Mouse (Mus musculus) hindbrain, embryonic 12.5 days (tissue): ENCODE measurements around the gene Ppcdc. TPM values are rescaled to one million over a fixed set of nuclear protein-coding genes. Genes with fewer than 3 reads are reported as not detected.
"Not testable (repeated sequence)": the region's sequence is repeated elsewhere in the genome, so short reads cannot be mapped to it uniquely, and the experiment has no call there.

Experiments used
- ATAC-seq: fragments of 200-750 bp; cut with Nextera tagmentation; 2 replicates; pipeline ENCODE4 v1.8.0; 2017; ENCODE audit warnings: moderate TSS enrichment; ENCODE audit not compliant: low FRiP score
- H3K27ac ChIP-seq: fragments of 300-500 bp; sonication (generic); 2 replicates; pipeline ENCODE4 v1.5.1; 2016; ENCODE audit warnings: mild to moderate bottlenecking
- H3K27me3 ChIP-seq: fragments of 300-500 bp; sonication (generic); 2 replicates; pipeline ENCODE4 v1.6.1; 2016; ENCODE audit warnings: mild to moderate bottlenecking
- H3K36me3 ChIP-seq: fragments of 300-500 bp; sonication (generic); 2 replicates; pipeline ENCODE4 v1.6.1; 2016; ENCODE audit warnings: mild to moderate bottlenecking
- H3K4me1 ChIP-seq: fragments of 300-500 bp; sonication (generic); 2 replicates; pipeline ENCODE4 v1.6.1; 2016
- H3K4me2 ChIP-seq: fragments of 300-500 bp; sonication (generic); replicated peaks from 2 replicates; pipeline ENCODE4 v1.6.1; 2016; ENCODE audit warnings: mild to moderate bottlenecking
- H3K4me3 ChIP-seq: fragments of 300-500 bp; sonication (generic); 2 replicates; pipeline ENCODE4 v1.5.1; 2016; ENCODE audit warnings: mild to moderate bottlenecking
- H3K9ac ChIP-seq: fragments of 300-500 bp; sonication (generic); 2 replicates; pipeline ENCODE4 v1.6.1; 2016; ENCODE audit warnings: mild to moderate bottlenecking, moderate library complexity
- H3K9me3 ChIP-seq: fragments of 300-500 bp; sonication (generic); replicated peaks from 2 replicates; pipeline ENCODE4 v1.6.1; 2016; ENCODE audit warnings: mild to moderate bottlenecking
- WGBS: fragments of 180-500 bp; shearing (Covaris S2); methylation state at CpG from one replicate; pipeline ENCODE4 v1.1.7; 2016; 5-methylcytosine and 5-hydroxymethylcytosine counted together
- polyA plus RNA-seq: library from polyadenylated mRNA; unstranded; fragments of >200 nt; fragmentation: Nextera tagmentation; extraction: Ambion mirVana; gene quantifications from 2 replicates; pipeline ENCODE4 v1.2.1, GENCODE M21; 2016

The Ppcdc gene
- polyA plus RNA-seq, 1 experiment from 2014 or later = 24.6 TPM

DNA sequence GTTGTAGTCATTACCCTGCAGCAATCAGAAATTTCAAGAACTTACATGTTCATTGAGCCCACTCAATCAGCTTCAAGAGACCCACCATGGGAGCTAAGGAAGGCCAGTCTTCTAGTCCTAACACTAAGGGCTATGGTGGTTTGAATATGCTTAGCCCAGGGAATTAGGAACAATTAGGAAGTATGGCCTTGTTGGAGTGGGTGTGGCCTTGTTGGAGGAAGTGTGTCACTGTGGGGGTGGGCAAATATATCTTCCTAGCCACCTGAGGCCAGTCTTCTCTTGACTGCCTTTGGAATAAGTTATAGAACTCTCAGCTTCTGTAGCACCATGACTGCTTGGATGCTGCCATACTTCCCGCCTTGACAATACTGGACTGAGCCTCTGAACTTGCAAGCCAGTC is 696 bp upstream of the Ppcdc start:
- no peak overlapping the region for H3K27ac ChIP-seq
- peaks cover 25% of the 10 kb centered on the region for H3K36me3 ChIP-seq
- 91% methylated on average over 1 of the region's 1 CpGs for WGBS
- peaks cover 5% of the 10 kb centered on the region for H3K4me1 ChIP-seq
- no peak overlapping the region for H3K9ac ChIP-seq
- H3K4me2 ChIP-seq = no peak overlapping the region
- no peak overlapping the region for H3K4me3 ChIP-seq
- ATAC-seq = no peak
- H3K27me3 ChIP-seq = no peaks in the 10 kb centered on the region
- no peaks in the 10 kb centered on the region for H3K9me3 ChIP-seq

- peaks cover 5% of the 10 kb centered on the region for H3K4me1 ChIP-seq
- H3K27me3 ChIP-seq = no peaks in the 10 kb centered on the region
- H3K4me3 ChIP-seq = peak overlapping the region; percentile 47
- peaks cover 12% of the 10 kb centered on the region for H3K36me3 ChIP-seq
- 62% methylated on average over 7 of the region's 7 CpGs for WGBS
- ATAC-seq = no peak
- H3K4me2 ChIP-seq = peak overlapping the region; percentile 58
- peak overlapping the region; percentile 63; the same call in 1 of the 2 replicates for H3K9ac ChIP-seq
- H3K27ac ChIP-seq = no peak overlapping the region
- no peaks in the 10 kb centered on the region for H3K9me3 ChIP-seq
Observed at GRCm38 (mm10) chr9:57439083-57439482, 841 bp downstream of the Ppcdc start.

DNA sequence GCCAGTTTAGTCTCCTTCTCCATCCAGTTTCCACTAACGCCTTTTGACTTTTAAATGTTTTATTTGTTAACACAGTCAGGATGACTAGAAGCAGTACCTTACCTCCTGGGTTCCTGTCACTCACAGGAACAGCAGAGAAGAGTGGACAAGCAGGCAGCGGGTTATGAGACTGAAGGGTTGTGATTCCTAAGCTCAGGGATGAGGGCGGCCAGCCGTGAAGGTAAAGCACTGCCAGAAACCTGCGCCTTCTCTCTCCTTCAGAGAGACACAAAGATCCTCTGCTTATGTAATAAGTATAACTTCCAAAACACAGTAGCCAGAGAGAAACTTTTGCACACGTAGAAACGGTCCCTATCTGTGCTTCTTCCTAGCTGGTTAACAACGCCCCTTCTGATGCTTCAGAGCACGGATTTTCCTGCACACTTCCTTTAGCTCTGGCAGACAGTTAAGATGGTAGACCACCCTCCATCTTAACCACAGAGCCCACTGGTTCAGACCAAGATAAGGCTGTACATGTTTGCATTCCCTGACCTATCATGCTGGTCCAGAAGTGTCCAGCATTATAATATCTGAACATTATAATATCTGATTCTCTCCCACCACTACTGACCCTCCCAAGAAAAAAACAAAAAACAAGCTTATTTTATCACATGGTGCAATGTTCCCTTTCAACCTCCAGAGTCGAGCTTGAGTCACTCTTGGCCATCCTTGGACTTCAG is 1.9 kb downstream of the Ppcdc start:
- 84% methylated on average over 10 of the region's 10 CpGs for WGBS
- Histone ChIP-seq H3K9ac (peak overlapping the region; percentile 23; the same call in 1 of the 2 replicates), H3K4me3 (no peak overlapping the region), H3K4me2 (no peak overlapping the region), H3K9me3 (no peaks in the 10 kb centered on the region), H3K4me1 (peaks cover 11% of the 10 kb centered on the region), H3K36me3 (peaks cover 6% of the 10 kb centered on the region; the same call in 1 of the 2 replicates), H3K27ac (no peak overlapping the region), H3K27me3 (no peaks in the 10 kb centered on the region)
- ATAC-seq = no peak

DNA sequence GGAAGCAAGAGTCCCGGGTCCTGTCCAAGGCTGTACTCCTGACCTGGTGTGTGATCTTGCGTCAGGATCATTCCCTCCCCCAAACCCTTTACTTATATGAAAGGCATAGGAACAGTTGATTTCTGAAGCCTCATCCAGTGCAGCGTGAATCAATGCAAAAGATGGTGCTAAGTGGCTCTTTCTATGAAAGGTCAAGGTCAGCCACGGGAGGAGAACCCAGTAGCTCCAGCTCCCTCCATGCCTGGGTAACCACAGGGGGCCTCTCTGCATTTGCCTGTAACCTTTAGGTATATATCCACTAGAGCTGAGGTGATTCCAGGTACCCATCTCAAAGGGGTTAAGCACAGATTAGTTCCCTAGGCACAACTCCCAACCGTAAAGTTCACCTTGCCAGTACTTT is 3.8 kb downstream of the Ppcdc start:
- H3K9ac ChIP-seq = no peak overlapping the region
- no peak overlapping the region for H3K4me3 ChIP-seq
- ATAC-seq = no peak
- H3K27me3 ChIP-seq = no peaks in the 10 kb centered on the region
- 88% methylated on average over 5 of the region's 5 CpGs for WGBS
- no peak overlapping the region for H3K4me2 ChIP-seq
- H3K9me3 ChIP-seq = no peaks in the 10 kb centered on the region
- H3K36me3 ChIP-seq = no peaks in the 10 kb centered on the region
- H3K27ac ChIP-seq = no peak overlapping the region
- peaks cover 16% of the 10 kb centered on the region for H3K4me1 ChIP-seq

GRCm38 (mm10) chr9:57434405-57435165 is 5.3 kb downstream of the Ppcdc start:
- H3K9ac ChIP-seq = no peak overlapping the region
- H3K9me3 ChIP-seq = no peaks in the 10 kb centered on the region
- ATAC-seq = no peak
- H3K4me3 ChIP-seq = no peak overlapping the region
- WGBS = 88% methylated on average over 11 of the region's 11 CpGs
- H3K4me1 ChIP-seq = peaks cover 16% of the 10 kb centered on the region
- no peak overlapping the region for H3K27ac ChIP-seq
- no peak overlapping the region for H3K4me2 ChIP-seq
- H3K36me3 ChIP-seq = no peaks in the 10 kb centered on the region
- H3K27me3 ChIP-seq = no peaks in the 10 kb centered on the region

DNA sequence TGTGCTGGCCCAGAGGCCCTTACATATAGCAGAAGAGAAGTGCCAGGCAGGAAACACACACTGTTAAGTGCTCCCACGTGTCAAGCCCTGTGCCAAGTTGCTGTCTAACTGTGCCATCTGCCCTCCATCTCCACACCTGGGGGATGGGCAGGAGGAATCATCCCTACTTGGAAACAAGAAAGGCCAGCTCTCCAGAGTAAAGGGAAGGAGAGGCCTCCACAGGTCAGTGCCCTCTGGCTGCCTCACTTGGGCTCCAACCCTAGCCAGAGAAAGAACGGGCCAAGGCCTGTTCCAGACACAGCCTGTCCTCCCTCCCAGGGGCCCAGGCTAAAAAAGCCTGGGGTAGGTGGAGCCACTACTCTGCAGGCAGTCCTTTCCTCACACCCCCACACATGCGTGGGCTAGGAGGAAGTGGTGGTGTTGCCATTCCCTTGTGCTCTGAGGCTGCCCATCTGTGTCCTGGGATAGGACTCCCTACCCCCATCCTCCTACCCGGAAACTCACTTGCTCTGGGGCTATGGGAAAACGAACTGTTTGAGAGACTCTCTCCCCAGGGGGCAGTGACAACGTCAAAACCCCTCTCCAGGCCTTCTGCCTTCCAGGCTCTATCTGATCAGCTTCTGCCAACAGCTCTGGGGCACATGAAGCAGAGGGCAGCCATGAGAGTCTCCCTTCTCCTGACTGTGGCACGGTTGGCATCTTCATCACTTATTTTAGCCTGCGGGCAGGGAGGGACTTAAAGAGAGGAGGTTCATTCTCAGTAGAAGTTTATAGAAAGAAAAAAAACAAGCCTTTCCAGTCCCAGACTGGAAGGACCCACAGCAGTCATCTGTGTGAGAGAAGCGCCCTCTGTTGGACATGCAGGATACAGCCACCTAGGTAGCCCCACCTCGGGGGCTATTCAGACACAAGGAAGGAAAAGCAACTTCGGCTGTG is 6.6 kb downstream of the Ppcdc start:
- no peaks in the 10 kb centered on the region for H3K27me3 ChIP-seq
- H3K36me3 ChIP-seq = no peaks in the 10 kb centered on the region
- H3K27ac ChIP-seq = no peak overlapping the region
- peak; percentile 64 for ATAC-seq
- peak overlapping the region; percentile 13; the same call in 1 of the 2 replicates for H3K9ac ChIP-seq
- 22% methylated on average over 11 of the region's 11 CpGs for WGBS
- no peaks in the 10 kb centered on the region for H3K9me3 ChIP-seq
- peaks cover 16% of the 10 kb centered on the region for H3K4me1 ChIP-seq
- no peak overlapping the region for H3K4me3 ChIP-seq
- no peak overlapping the region for H3K4me2 ChIP-seq

DNA sequence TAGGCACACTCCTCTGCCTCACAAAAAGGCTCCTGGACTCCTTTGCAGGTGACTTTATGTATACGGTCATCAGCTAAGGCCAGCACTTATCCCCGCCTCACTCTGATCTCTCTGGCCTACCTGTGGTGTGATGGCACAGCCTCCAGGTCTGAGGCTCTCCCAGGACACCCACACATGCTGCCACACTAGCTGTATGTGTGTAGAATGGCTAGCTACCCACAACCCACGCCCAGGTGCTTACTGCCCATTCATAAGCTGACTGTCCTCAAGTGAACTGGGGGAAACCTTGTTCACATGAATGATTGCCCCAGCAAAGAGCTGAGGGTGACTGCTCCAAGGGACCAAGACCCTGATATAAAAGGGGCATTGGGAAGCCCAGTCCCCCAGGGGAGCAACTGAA is 7.4 kb downstream of the Ppcdc start:
- 91% methylated on average over 3 of the region's 3 CpGs for WGBS
- H3K4me1 ChIP-seq = peaks cover 16% of the 10 kb centered on the region
- no peaks in the 10 kb centered on the region for H3K36me3 ChIP-seq
- H3K27me3 ChIP-seq = no peaks in the 10 kb centered on the region
- no peak overlapping the region for H3K4me2 ChIP-seq
- no peak overlapping the region for H3K4me3 ChIP-seq
- H3K27ac ChIP-seq = no peak overlapping the region
- no peak overlapping the region for H3K9ac ChIP-seq
- no peak for ATAC-seq
- no peaks in the 10 kb centered on the region for H3K9me3 ChIP-seq

GRCm38 (mm10) chr9:57431202-57431601 is 8.7 kb downstream of the Ppcdc start:
- no peak for ATAC-seq
- Histone ChIP-seq H3K4me3 (no peak overlapping the region), H3K9me3 (no peaks in the 10 kb centered on the region), H3K9ac (no peak overlapping the region), H3K36me3 (no peaks in the 10 kb centered on the region), H3K4me1 (peaks cover 16% of the 10 kb centered on the region), H3K27me3 (no peaks in the 10 kb centered on the region), H3K27ac (no peak overlapping the region), H3K4me2 (no peak overlapping the region)
- 29% methylated on average over 9 of the region's 9 CpGs for WGBS

DNA sequence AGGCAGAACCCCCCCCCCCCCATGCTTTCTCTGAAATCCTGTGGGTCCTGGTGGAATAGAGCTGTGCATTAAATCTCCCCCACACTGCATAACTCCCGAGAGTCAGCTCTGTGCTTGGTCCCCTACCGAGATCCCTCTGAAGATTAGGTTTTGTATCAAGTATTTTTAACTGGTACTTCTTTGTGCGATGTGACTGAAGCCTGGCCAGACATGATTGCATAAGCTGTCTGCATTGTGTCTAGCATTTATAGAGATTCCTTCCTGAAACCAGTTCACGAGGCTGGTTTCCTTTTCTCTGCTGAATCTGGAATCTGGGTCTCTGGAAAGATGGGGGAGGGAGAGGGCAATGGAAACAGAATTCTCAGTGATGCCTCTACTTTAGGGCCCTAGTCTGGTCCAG is 11.5 kb downstream of the Ppcdc start:
- H3K4me3 ChIP-seq = no peak overlapping the region
- no peak for ATAC-seq
- H3K36me3 ChIP-seq = no peaks in the 10 kb centered on the region
- no peaks in the 10 kb centered on the region for H3K9me3 ChIP-seq
- no peak overlapping the region for H3K27ac ChIP-seq
- WGBS = 76% methylated on average over 4 of the region's 4 CpGs
- H3K4me2 ChIP-seq = no peak overlapping the region
- H3K27me3 ChIP-seq = no peaks in the 10 kb centered on the region
- no peak overlapping the region for H3K9ac ChIP-seq
- peaks cover 13% of the 10 kb centered on the region for H3K4me1 ChIP-seq

GRCm38 (mm10) chr9:57427937-57428336 is 12.0 kb downstream of the Ppcdc start:
- Histone ChIP-seq H3K4me3 (no peak overlapping the region), H3K27ac (no peak overlapping the region), H3K4me2 (no peak overlapping the region), H3K27me3 (no peaks in the 10 kb centered on the region), H3K4me1 (peaks cover 8% of the 10 kb centered on the region), H3K36me3 (no peaks in the 10 kb centered on the region), H3K9me3 (no peaks in the 10 kb centered on the region), H3K9ac (no peak overlapping the region)
- ATAC-seq = no peak
- WGBS = 73% methylated on average over 4 of the region's 4 CpGs

GRCm38 (mm10) chr9:57427123-57427522 is 12.8 kb downstream of the Ppcdc start:
- WGBS = 95% methylated on average over 4 of the region's 4 CpGs
- not testable (repeated sequence) for ATAC-seq

GRCm38 (mm10) chr9:57425116-57425515 is 14.8 kb downstream of the Ppcdc start:
- Histone ChIP-seq H3K36me3 (no peaks in the 10 kb centered on the region), H3K9me3 (no peaks in the 10 kb centered on the region), H3K4me1 (peaks cover 21% of the 10 kb centered on the region), H3K27ac (no peak overlapping the region), H3K27me3 (no peaks in the 10 kb centered on the region), H3K9ac (no peak overlapping the region), H3K4me2 (no peak overlapping the region), H3K4me3 (no peak overlapping the region)
- no peak for ATAC-seq
- 87% methylated on average over 3 of the region's 3 CpGs for WGBS

More at GRCm38 (mm10) chr9:57427123-57427522, 12.8 kb downstream of the Ppcdc start:
- not testable (repeated sequence) for H3K36me3 ChIP-seq, H3K27me3 ChIP-seq, H3K27ac ChIP-seq, H3K9me3 ChIP-seq, H3K4me2 ChIP-seq, H3K4me3 ChIP-seq, H3K9ac ChIP-seq, H3K4me1 ChIP-seq
